Mouse (Mus musculus) gastrocnemius, postnatal 10 days (tissue): ENCODE data around the gene Apol6. TPM values are rescaled to one million over a fixed set of nuclear protein-coding genes. Genes with fewer than 3 reads are reported as not detected.
"Not testable (repeated sequence)": the region's sequence is repeated elsewhere in the genome, so short reads cannot be mapped to it uniquely, and the experiment has no call there.

ENCODE experiments used
- DNase-seq: peaks from one replicate; pipeline ENCODE4 v3.0.0; 2021; ENCODE audit warnings: mixed read lengths
- total RNA-seq, 2 experiments: library from RNA; stranded (reverse); gene quantifications; 2 replicates each; pipeline ENCODE4 v1.2.3; 2021

Gene Apol6
- total RNA-seq, 2 experiments from 2014 or later: 15.0 to 18.9 TPM

- no peak for DNase-seq
Measured at GRCm38 (mm10) chr15:77031271-77031670, 13.3 kb upstream of the Apol6 start.

GRCm38 (mm10) chr15:77034526-77034925 lies 10.0 kb upstream of the Apol6 start:
- no peak for DNase-seq

GRCm38 (mm10) chr15:77035643-77036042 lies 8.9 kb upstream of the Apol6 start:
- no peak for DNase-seq

- DNase-seq: peak; percentile 84
Measured at GRCm38 (mm10) chr15:77036320-77036988, 8.1 kb upstream of the Apol6 start.

GRCm38 (mm10) chr15:77036989-77037277 lies 7.6 kb upstream of the Apol6 start:
- DNase-seq: no peak

GRCm38 (mm10) chr15:77037278-77038161 lies 7.0 kb upstream of the Apol6 start:
- peak; percentile 73 for DNase-seq

- DNase-seq: no peak
Measured at GRCm38 (mm10) chr15:77039211-77039700, 5.3 kb upstream of the Apol6 start.

- DNase-seq: no peak
Measured at GRCm38 (mm10) chr15:77040784-77041183, 3.7 kb upstream of the Apol6 start.

GRCm38 (mm10) chr15:77045609-77046008 lies 1.1 kb downstream of the Apol6 start:
- no peak for DNase-seq

- no peak for DNase-seq
Measured at GRCm38 (mm10) chr15:77050570-77050969, 6.0 kb downstream of the Apol6 start, which contains the start of gene Mb. Gene Mb (minus strand): TSS chr15:77050670.

- DNase-seq: no peak
Measured at GRCm38 (mm10) chr15:77052176-77052575, 7.6 kb downstream of the Apol6 start.

GRCm38 (mm10) chr15:77053021-77053420 lies 8.5 kb downstream of the Apol6 start:
- no peak for DNase-seq

GRCm38 (mm10) chr15:77054611-77055175 lies 10.2 kb downstream of the Apol6 start:
- no peak for DNase-seq

GRCm38 (mm10) chr15:77056001-77056790 lies 11.7 kb downstream of the Apol6 start:
- DNase-seq: no peak

GRCm38 (mm10) chr15:77056791-77057051 lies 12.2 kb downstream of the Apol6 start:
- DNase-seq: no peak

- DNase-seq: no peak
Measured at GRCm38 (mm10) chr15:77058566-77058965, 14.0 kb downstream of the Apol6 start.

- DNase-seq: not testable (repeated sequence)
Measured at GRCm38 (mm10) chr15:77059416-77059815, 14.9 kb downstream of the Apol6 start.

- DNase-seq: no peak
Measured at GRCm38 (mm10) chr15:77062746-77063145, 18.2 kb downstream of the Apol6 start.

- no peak for DNase-seq
Measured at GRCm38 (mm10) chr15:77065259-77065852, 20.8 kb downstream of the Apol6 start.

- DNase-seq: no peak
Measured at GRCm38 (mm10) chr15:77066233-77066632, 21.7 kb downstream of the Apol6 start.

GRCm38 (mm10) chr15:77068439-77068861 lies 23.9 kb downstream of the Apol6 start:
- DNase-seq: peak; percentile 35

- DNase-seq: no peak
Measured at GRCm38 (mm10) chr15:77069019-77069418, 24.5 kb downstream of the Apol6 start.
